Mouse (Mus musculus) ES-Bruce4 (cell line): ENCODE measurements around the gene Ankrd2.

ENCODE experiments used
- CTCF ChIP-seq: IDR thresholded peaks from one replicate; pipeline ENCODE4 v1.8.1; 2011; ENCODE audit warnings: low read depth, low read length
- EP300 ChIP-seq: IDR thresholded peaks from 2 replicates; pipeline ENCODE4 v1.6.1; 2011; ENCODE audit warnings: low read depth, low read length; ENCODE audit not compliant: insufficient read depth

- TF ChIP-seq CTCF (no peak), EP300 (no peak)
Measured at GRCm38 (mm10) chr19:42078566-42078965, 42.8 kb downstream of the Ankrd2 start.
